Mouse (Mus musculus): Measurements from ENCODE around the gene Aacs.
"Not testable (repeated sequence)": the region's sequence is repeated elsewhere in the genome, so short reads cannot be mapped to it uniquely, and the experiment has no call there.

Gene Aacs

DNA sequence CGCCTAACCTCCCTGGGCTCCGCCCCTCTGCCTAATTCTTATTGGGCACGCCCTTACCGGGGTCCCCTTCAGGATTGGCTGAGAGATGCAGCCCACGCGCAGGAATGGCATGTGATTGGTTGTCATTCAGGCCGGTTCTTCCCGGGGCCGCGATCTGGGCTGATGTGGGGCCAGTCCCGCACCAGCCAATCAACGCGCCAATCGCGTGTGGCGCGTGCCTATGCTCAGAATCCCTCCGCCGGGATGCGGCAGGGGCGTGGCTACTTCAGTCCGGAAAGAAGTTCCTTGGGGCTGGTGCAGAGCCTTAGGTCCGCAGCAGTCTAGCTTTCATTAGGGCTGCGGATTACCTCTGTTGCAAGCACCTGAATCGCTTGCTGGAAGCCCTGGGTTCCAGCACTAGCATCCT, 9.9 kb upstream of the Aacs start:
- DNase-seq (ENCODE audit: low spot score in 2 of 2), result peak; percentile 96

DNA sequence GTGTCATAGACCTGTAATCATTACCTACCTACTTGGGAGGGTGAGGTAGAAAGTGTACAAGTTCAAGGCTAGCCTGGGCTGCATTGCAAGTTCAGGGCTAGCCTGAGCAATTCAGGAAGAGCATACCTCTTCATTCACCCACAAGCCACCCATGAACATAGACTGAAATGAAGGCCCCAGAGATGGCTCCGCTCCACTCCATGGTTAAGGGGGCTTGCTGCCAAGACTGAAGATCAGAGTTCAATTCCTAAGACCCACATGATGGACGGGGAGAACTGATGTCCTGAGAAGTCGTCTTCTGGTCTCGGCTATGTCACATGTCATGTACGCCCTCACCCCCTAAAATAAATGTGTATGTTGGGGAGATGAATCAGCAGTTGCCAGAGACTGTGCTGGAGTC, 9.1 kb upstream of the Aacs start:
- DNase-seq (ENCODE audit: low spot score in 2 of 2), result no peak

DNA sequence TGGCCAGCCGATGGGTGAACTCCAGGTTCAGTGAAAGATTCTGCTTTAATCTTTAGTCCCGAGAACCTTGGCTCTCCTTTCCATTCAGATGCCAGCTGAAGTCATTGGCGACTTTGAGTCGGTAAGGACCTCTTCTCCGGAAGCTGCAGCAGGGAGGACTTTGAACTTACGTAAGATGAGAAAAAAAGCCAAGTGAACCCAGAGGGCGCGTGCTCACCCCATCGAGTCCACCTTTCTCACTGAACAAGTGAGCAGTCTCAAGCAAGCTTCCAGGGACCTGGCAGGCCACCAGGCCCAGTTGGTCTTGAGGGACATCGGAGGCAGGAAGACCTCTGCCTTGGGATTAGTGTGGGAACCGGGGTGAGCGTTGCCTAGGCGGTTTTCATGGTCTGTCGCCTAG, 8.4 kb upstream of the Aacs start:
- no peak for DNase-seq (ENCODE audit: low spot score in 2 of 2)

DNA sequence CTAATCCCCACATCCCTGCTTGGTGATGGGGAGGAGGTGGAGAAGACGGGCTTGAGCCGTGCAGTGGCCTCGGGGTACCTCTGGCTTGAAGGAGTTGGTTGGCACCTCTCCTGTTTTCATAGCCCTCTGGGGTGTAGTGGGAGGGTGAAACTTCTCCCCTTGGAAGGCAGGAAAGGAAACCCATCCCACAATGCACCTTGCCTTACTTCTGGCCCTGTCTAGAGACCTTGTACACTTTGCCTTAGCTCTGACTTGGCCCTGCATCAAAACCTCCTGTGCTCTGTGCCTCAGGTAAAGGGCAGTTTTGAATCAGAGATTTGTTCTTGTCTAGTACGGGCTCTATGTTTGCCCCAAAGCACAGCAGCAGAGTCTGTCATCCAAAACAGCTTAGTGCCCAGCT, 4.9 kb upstream of the Aacs start:
- no peak for DNase-seq (ENCODE audit: low spot score in 2 of 2)

DNA sequence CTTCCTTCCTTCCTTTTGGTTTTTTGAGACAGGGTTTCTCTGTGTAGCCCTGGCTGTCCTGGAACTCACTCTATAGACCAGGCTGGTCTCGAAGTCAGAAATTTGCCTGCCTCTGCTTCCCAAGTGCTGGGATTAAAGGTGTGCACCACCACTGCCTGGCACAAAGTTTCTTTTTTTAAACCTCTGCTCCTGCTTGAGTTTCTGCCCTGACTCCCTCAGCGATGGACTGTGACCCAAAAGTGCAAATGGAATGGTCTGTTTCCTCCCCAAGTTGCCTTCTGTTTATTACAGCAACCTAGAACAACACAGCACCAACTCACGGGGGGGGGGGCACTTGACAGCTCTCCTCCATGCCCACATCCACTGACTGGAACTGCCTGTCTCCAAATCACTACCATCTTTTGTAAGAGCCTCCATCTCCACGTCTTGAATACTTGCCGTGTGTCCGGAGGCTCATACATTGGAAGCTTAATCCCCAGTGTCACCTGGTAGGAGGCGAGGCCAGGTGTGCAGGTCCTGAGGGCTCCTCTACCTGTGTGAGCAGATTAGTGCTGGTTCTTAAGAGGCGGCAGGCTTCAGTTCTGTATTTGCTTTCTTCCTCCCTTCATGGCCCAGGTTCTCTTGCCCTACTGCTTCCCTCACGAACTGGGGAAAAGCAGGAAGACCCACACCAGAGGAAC, 2.7 kb upstream of the Aacs start:
- no peak for DNase-seq (ENCODE audit: low spot score in 2 of 2)

DNA sequence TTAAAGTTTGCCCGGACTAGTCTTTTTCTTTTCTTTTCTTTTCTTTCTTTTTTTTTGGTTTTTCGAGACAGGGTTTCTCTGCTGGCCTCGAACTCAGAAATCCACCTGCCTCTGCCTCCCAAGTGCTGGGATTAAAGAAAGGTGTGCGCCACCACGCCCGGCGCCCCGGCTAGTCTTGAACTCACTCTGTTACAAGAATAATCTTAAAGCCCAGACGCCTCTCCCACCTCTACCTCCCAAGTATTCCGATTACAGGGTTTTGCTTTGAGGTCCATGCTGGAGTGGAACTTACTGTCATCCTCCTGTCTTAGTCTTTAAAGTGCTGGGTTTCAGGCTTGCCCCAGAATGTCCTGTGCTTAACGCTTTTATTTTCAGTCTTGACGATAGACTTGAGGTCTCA, 584 bp upstream of the Aacs start:
- DNase-seq (ENCODE audit: low spot score in 2 of 2), result peak; percentile 44 to 75

DNA sequence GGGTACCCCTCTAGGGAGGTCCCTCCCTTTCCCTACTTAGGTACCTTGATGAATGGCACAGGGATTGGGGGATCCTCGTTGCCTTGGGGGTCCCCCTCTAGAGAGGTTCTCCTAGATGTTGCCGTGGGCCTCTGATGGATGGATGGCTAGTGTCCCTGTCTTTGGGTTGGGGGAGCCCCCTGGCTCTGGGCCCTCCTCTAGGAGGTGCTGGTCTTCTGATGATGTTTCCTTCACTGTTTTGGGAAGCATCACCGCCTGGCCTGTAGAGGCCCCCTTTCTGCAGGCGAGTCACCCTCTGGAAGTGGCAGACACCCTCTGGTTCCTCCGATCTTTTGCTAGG, 642 bp downstream of the Aacs start:
- peak in 1 of 2 experiments; percentile 69 for DNase-seq (ENCODE audit: low spot score in 2 of 2)

DNA sequence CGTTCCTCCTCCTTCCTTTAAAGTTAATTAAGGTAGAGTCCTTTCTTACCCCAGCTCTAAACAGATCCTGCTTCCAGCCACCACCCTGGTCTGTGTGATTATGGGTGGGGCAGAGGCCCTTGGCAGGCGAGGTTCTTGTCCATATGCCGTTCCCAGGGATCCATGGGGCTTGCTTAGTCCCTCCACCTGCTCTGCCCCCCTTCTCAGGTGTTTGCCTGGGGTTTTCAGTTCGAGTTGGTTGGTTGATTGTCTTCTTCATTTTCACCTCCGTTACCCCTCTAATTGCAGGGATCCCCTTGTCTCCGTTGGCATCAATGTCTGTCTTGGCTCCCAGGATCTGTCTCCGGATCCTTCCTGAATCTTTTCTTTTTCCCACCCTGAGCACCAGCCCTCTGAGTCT, 1.2 kb downstream of the Aacs start:
- no peak for DNase-seq (ENCODE audit: low spot score in 2 of 2)

DNA sequence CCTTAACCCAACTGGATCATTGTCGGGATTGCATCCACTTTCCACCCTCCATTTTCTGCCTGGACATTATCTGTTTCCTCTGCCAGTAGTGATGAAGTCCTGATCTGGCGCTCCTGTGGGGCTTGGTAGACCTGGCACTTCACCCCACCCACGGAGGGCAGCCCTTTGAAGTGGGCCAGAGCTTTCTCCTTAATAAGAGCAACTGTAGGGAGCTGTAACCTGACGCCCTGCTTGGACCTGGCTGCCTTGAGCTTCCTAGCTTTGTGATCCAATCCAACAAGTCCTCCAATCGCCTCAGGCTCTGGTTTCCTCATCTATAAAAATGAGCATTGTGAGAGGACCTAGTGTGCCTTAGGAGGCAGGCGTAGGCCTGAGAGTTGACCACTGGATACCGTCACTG, 1.9 kb downstream of the Aacs start:
- DNase-seq (ENCODE audit: low spot score in 2 of 2), result no peak

DNA sequence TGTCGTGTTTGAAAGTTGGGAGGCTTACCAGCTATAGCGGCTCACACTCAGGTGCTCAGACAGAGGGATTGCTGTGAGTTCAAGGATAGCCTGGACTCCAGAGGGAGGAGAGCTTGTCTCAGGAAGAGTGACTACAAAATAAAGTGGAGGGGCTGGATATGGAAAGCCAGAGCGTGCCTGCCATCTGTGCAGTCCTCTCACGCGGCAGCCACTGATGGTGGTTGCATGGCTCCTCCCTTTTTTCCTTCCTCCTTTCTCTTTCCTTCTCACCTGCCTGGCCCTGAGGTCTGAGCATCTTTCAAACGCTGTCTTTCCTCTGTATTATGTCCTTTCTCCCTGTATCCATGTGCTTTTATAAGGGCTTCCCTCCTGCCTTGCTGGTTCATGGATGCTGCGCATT, 2.4 kb downstream of the Aacs start:
- DNase-seq (ENCODE audit: low spot score in 2 of 2), result no peak

DNA sequence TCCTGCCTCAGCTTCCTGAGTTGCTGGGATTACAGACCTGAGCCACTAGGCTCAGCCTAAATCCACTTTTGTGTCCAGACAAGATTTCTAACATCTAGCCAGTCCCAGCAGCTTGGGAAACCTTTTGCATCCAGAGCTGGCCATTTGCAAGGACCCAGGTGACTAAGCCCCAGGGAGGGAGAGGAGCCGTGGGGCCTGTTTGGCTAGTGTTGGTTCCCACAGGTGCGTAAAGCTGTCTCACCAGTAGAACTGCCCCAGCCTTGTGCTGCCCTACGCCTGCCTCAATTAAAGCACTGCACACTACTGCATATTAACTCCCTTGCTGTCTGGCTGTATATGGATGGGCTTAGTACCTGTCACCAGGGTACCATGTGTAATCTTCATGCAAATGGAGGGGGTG, 3.8 kb downstream of the Aacs start:
- no peak for DNase-seq (ENCODE audit: low spot score in 2 of 2)

DNA sequence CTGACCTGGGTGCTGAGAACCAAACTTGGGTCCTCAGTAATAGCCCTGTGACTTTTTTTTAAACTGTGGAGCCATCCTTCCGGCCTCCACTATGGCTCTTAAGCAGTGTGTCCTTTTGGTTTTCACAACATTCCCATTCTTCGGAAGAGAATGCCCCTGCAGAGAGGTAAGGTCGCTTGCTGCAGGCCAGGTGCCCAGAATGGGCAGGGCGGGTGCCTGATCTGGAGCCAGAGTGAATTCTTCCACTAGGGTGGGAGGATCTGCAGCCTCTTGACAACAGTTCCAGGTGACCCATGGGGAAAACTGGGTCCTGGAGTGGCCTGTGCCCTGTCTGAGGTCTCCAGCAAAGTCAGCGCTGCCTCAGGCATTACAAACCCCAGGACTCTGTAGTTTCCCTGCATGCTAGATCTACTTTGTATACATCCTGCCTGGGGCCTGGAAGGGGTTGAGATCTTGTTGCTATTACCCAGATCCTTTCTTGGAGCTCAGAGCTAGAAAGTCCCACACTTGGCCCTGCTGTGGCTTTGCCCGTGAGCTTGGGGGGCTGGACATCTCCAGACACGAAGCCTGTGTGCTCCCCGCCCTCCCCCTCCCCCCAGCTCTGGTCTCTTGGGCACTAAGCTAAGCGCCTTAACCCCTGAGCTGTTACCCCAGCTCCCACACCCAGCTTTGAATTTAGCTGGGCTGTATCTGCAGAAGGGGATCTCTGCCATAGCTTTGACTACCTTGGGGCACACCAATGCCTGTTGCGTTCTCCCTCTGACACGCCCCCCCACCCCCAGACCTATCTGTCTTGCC, 5.0 kb downstream of the Aacs start:
- DNase-seq (ENCODE audit: low spot score in 2 of 2), result no peak

DNA sequence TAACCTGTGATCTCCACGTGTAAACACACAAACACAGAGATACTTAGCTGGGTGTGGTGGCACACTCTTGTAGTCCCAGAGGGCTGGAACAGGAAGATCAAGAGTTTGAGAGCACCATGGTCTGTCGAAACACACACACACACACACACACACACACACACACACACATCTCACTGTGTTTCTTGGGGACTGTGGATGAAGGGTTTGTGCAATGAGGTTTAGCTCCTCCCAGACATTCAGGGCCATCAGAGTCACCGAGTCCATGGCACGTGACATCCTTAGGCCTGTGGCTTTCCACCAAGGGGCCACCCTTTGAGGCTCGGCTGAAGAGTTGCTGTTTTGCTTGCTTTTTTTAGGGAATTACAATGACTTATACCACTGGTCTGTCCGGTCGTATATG, 6.9 kb downstream of the Aacs start:
- no peak for DNase-seq (ENCODE audit: low spot score in 2 of 2)

DNA sequence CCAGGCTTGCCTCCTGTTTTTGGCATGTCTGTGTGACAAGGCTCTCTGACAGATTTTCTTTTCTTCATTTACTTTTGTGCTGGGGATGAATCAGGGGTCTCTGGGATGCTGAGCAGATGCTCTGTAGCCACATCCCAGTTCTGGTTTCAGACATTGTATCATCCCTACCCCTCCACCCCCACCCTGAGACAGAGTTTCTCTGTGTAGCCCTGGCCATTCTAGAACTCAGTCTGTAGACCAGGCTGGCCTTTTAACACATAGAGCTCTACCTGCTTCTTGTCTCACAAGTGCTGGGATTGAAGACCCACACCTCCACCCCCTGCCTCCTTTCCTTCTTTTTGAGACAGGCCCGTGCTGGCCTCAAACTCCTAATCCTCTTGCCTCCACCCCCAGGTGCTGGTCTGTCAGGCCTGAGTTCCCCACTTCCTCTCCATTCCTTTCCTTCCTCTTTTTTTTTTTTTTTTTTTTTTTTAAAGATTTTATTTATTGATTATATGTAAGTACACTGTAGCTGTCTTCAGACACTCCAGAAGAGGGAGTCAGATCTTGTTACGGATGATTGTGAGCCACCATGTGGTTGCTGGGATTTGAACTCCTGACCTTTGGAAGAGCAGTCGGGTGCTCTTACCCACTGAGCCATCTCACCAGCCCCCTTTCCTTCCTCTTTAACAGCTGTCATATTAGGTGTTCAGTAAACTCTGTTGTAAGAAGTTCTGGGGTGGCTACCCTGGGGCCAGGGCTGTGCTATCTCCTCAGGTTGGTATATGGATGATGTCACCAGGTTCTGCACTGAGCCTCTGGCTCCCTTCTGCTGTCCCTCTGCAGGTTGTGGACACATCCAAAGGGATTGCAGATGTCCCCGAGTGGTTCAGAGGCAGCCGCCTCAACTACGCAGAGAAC, 8.3 kb downstream of the Aacs start:
- DNase-seq (ENCODE audit: low spot score in 2 of 2), result no peak

DNA sequence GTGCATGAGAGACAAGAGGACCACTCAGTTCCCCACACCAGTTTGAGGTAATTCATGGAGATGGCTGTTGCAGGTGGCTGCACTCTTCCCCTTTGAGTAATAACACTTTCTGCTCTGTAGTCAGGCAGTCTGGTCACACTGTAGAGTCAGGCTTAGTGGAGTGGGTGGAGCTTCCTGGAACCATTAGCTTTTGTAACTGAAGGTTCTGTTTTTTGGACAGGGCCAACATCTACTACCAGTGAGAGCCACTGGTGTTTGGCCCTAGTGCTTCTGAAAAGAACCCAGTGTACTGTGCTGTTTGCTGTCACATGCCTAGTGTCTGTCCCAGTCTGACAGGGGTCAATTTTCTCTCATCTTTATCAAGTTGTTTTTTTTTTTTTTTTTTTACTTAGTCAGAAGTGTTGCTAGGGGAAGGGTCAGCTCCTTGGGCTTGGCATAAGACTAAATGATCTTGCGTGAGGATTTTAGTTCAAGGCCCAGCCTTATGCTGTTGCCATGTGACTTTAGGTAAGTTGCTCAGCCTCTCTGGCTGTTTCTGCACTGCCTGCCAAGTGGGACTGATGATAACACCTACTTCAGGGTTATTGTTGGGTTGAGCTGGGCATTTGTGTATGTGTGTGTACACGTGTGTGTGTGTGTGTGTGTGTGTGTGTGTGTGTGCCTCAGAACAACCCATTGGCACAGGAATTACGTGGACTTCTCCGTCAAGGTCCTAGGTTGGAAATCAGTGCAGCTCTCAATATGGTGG, 9.6 kb downstream of the Aacs start:
- DNase-seq (ENCODE audit: low spot score in 2 of 2), result no peak

DNA sequence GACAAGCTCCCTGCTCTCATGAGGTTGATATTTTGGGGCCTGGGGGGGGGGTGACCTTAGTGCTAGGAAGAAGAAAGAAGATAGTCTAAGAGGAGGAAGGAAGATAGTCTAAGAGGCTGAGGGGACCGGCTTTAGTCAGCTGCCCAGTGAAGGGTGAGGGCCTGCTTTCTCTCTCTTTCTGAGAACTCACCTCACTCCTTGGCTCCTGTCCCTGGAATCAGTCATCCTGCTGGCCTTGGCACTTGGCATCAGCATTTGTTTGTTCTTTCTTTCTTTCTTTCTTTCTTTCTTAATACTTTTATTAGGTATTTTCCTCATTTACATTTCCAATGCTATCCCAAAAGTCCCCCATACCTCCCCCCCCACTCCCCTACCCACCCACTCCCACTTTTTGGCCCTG, 10.5 kb downstream of the Aacs start:
- no peak for DNase-seq (ENCODE audit: low spot score in 2 of 2)

DNA sequence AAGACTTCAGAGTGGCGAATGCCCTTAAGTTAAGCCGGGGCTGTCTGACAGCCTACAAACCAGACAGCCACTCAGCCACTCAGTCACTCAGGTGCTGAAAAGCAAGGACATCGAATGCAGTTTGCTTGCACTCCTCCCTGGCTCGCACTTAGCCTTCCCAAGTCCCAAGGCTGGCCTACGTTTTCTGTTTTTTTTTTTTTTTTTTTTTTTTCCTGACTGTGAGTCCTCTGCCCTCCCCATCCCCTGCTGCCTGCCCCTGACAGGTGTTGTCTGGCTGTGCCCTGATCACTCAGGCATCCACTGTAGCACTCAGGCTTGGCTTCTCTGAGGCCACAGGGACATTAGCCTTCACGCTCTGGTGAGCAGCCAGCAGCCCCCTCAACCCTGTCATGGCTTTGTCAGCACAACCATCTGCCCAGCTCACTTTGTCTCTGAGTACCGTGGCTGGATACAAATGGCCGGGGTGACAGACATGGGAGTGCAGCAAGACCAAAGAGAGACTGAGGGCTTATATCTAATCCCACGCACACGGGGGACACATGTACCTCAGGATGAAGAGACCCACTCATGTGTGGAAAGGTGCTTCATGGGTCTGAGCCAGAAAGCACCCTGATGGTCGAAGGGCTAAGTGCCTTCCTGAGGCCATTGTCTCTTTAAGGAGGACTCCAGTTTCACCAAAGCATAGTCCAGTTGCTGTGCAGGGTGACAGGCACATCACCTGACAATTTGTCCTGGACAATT, 11.9 kb downstream of the Aacs start:
- no peak for DNase-seq (ENCODE audit: low spot score in 2 of 2)

DNA sequence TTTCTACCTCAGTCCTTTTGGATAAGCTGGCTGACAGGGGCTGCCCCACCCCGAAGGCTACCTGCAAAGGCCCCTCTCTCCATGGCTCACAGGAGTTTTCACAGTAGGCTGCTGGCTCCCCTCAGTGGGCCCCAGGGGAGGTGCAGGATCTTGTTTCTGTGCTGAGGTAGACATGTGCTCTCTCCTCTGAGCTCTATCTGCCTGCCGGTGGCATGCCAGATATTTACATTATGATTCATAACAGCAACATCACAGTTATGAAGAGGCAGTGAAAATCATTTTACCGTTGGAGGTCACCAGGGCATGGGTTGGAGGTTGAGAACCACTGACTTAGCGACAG, 12.5 kb downstream of the Aacs start:
- DNase-seq (ENCODE audit: low spot score in 2 of 2), result peak in 1 of 2 experiments; percentile 36

DNA sequence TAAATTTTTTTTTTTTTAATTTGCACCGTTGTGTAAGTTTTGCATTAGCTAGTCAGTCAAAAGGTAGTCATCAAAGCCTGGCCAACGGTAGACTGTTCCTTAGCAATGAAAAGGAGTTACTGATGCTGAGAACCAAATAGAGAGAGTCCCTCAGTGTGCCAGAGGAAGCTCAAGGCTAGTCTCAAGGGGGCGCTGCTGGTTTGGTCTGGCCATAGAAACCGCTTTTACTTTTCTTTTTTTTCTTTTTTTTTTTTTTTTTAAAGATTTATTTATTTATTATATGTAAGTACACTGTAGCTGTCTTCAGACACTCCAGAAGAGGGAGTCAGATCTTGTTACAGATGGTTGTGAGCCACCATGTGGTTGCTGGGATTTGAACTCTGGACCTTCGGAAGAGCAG, 13.3 kb downstream of the Aacs start:
- DNase-seq (ENCODE audit: low spot score in 2 of 2), result not testable (repeated sequence)

DNA sequence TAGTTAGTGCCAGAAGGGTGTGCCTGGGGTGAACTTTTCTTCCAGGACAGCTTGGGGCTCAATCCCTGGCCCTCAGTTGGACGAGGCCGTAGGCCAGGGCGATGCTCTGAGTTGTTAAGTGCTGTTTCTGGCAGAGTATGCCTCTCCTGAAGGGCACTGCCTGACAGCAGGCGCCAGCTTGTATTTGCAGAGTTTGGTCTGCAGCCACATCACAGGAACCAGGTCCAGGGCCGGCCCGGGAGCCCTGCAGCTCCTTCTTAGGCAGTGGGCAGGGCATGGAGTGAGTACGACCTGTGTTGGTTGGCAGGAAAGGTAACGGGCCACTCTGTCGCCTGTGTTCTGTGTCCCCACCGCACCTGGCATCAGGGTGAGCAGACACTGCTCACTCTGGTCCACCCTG, 15.5 kb downstream of the Aacs start:
- DNase-seq (ENCODE audit: low spot score in 2 of 2), result no peak

DNA sequence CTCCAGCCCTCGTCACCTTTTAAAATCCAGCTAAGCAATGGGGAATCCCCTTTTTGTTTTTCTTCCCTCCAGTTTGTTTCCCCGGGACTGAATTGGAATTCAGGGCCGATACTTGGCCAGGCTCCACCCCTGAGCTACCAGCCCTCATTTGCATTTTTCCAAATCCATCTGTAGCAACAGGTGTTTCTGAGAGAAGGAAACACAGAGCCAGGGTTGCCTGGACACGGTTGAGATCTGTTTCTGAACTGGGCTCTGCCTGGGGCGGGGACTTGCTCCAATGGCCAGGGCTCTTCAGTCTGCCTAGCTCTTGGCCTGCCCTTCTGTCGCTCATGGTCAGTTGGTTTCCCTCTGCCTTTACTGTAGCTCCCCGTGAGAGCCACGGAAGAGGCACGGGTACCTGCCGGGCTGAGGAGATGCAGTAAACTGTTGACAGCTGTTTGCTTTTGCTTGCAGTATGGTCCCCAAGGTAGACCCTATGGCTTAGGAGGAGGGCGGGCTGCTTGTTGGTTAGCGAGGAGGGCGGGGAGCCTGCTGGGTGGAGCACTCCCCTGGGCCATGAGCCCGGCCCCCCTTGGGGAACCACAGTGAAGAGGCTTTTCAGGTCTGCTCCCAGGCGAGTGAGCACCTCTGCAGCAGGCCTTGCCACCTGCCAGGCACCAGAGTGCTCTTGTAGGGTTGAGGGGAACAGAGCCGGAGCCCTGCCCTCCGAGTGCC, 16.9 kb downstream of the Aacs start:
- DNase-seq (ENCODE audit: low spot score in 2 of 2), result no peak
